Mouse (Mus musculus) hindbrain, postnatal 0 days (tissue): ENCODE measurements around the gene Ulk4. TPM values are rescaled to one million over a fixed set of nuclear protein-coding genes. Genes with fewer than 3 reads are reported as not detected.
A peak's percentile ranks its signal among the peaks of the same experiment; 100 is the strongest.

ENCODE experiments used
- ATAC-seq: fragments of 200-750 bp; cut with Nextera tagmentation; 2 replicates; pipeline ENCODE4 v1.8.0; 2017; ENCODE audit warnings: mild to moderate bottlenecking, moderate TSS enrichment, moderate library complexity
- DNase-seq: peaks from one replicate; pipeline ENCODE4 v3.0.0-alpha.2; 2015; ENCODE audit warnings: low spot score
- H3K27ac ChIP-seq: fragments of 300-500 bp; sonication (generic); 2 replicates; pipeline ENCODE4 v1.5.1; 2014; ENCODE audit warnings: mild to moderate bottlenecking
- H3K27me3 ChIP-seq: fragments of 300-500 bp; sonication (generic); 2 replicates; pipeline ENCODE4 v1.6.1; 2014; ENCODE audit warnings: low read length, mixed read lengths; ENCODE audit not compliant: insufficient read depth
- H3K36me3 ChIP-seq: fragments of 300-500 bp; sonication (generic); 2 replicates; pipeline ENCODE4 v1.6.1; 2014; ENCODE audit warnings: low read length, mixed read lengths; ENCODE audit not compliant: insufficient read depth
- H3K4me1 ChIP-seq: fragments of 300-500 bp; sonication (generic); 2 replicates; pipeline ENCODE4 v1.6.1; 2014; ENCODE audit warnings: antibody characterized with exemption, low read length, mixed read lengths; ENCODE audit not compliant: insufficient read depth
- H3K4me2 ChIP-seq: fragments of 300-500 bp; sonication (generic); 2 replicates; pipeline ENCODE4 v1.6.1; 2014; ENCODE audit warnings: low read depth, mild to moderate bottlenecking, low read length, moderate library complexity, mixed read lengths
- H3K4me3 ChIP-seq: fragments of 300-500 bp; sonication (generic); 2 replicates; pipeline ENCODE4 v1.5.1; 2014; ENCODE audit warnings: low read length
- H3K9ac ChIP-seq: fragments of 300-500 bp; sonication (generic); replicated peaks from 2 replicates; pipeline ENCODE4 v1.6.1; 2014; ENCODE audit warnings: mild to moderate bottlenecking, low read length, moderate library complexity, mixed read lengths
- H3K9me3 ChIP-seq: fragments of 300-500 bp; sonication (generic); 2 replicates; pipeline ENCODE4 v1.6.1; 2016; ENCODE audit warnings: low read length, mixed read lengths
- CTCF ChIP-seq: IDR thresholded peaks from 2 replicates; pipeline ENCODE4 v1.5.1; 2016; ENCODE audit warnings: antibody characterized with exemption, control low read depth, low read depth
- WGBS: fragments of 180-500 bp; shearing (Covaris S2); extraction: QIAGEN DNeasy Blood & Tissue Kit; methylation state at CpG from one replicate; pipeline ENCODE4 v1.1.7; 2014; 5-methylcytosine and 5-hydroxymethylcytosine counted together
- polyA plus RNA-seq: library from polyadenylated mRNA; unstranded; fragments of >200 nt; fragmentation: Nextera tagmentation; extraction: Ambion mirVana; gene quantifications from 2 replicates; pipeline ENCODE4 v1.2.1, GENCODE M21; 2015
- total RNA-seq: library from RNA; depleted of rRNA; stranded (reverse); fragments of >200 nt; gene quantifications from 2 replicates; pipeline ENCODE4 v1.2.3, GENCODE M21; 2014

Ulk4 gene
- total and polyA plus RNA-seq, 2 experiments from 2014 or later, result 20.0 to 76.3 TPM

DNA sequence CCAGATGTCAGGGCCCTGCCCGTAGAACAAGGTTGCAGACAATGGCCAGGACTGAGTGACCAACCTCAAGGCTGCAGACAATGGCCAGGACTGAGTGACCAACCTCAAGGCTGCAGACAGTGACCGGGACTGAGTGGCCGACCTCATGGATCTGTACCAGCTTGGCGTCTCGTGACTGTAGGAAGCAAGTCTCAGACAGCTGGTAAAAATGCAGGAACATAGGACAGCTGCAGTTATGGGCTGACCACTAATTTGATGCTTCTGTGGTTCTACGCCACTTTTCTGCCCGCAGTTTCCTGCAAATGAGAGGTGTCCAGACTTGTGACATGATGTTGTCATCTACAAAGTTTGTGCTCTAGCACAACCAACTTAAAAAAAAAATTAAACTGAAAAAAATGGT is 16.2 kb upstream of the Ulk4 start:
- Histone ChIP-seq H3K4me1 (0 out of 2 replicates have a peak, but pooled peaks cover under 1% of the 10 kb centered on the region), H3K9me3 (no peaks in the 10 kb centered on the region), H3K9ac (no peak overlapping the region), H3K4me3 (no peak overlapping the region), H3K27ac (no peak overlapping the region), H3K36me3 (no peaks in the 10 kb centered on the region), H3K4me2 (no peak overlapping the region), H3K27me3 (no peaks in the 10 kb centered on the region)
- no peak for TF ChIP-seq CTCF
- no peak for ATAC-seq
- WGBS, result 87% methylated on average over 7 of the region's 7 CpGs
- no peak for DNase-seq

DNA sequence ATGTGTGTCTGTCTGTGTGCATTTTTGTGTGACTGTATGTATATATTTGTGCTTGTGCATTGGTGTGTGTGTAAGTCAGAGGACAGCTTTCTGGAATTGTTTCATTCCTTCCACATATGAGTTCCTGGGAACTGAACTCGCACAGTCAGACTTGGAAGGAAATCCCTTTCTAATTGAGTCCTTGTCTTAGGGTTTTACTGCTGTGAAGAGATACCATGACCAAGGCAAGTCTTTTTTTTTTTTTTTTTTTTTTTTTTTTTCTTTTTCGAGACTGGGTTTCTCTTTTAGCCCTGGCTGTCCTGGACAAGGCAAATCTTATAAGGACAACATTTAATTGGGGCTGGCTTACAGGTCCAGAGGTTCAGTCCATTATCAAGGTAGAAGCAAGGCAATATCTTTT is 14.3 kb upstream of the Ulk4 start:
- no peak overlapping the region for H3K9ac ChIP-seq
- no peaks in the 10 kb centered on the region for H3K27me3 ChIP-seq
- H3K9me3 ChIP-seq, result no peaks in the 10 kb centered on the region
- no peak for TF ChIP-seq CTCF
- no peak for DNase-seq
- ATAC-seq, result no peak
- 0 out of 2 replicates have a peak, but pooled peaks cover 3% of the 10 kb centered on the region for H3K4me1 ChIP-seq
- no peak overlapping the region for H3K4me2 ChIP-seq
- H3K27ac ChIP-seq, result no peak overlapping the region
- no peak overlapping the region for H3K4me3 ChIP-seq
- H3K36me3 ChIP-seq, result no peaks in the 10 kb centered on the region
- WGBS, result 84% methylated on average over 2 of the region's 2 CpGs

DNA sequence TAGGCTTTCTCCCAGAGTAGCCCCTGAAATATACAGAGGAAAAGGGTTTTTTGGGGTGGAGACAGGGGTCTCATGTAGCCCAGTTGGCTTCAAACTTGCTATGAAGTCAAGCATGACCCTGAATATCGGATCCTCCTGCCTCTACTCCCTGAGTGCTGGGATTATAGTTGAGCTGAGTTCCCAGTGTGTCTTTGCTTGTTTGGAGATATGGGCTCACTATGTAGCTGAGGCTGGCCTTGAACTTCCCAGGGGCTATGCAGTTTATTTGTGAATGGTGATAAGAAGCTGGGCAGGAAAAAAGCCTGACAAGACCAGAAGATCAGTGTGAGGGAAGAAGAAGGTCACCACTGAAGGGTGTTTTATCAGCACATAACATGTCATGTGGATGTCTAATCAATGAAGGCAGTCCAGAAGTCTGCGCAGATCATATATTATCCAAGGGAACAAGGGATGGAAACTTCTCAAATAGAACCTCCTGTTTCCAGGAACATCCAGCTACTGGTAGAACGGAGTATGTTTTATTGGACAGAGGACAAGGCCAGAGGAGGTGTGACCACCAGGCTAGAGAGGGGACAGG is 9.4 kb upstream of the Ulk4 start:
- Histone ChIP-seq H3K27ac (no peak overlapping the region), H3K27me3 (no peaks in the 10 kb centered on the region), H3K4me1 (0 out of 2 replicates have a peak, but pooled peaks cover 5% of the 10 kb centered on the region), H3K9ac (peak overlapping the region; percentile 48; the same call in 1 of the 2 replicates), H3K4me2 (peak overlapping the region; percentile 65), H3K4me3 (peak overlapping the region; percentile 43), H3K9me3 (no peaks in the 10 kb centered on the region), H3K36me3 (no peaks in the 10 kb centered on the region)
- ATAC-seq (no peak), DNase-seq (no peak)
- TF ChIP-seq CTCF, result no peak
- 71% methylated on average over 3 of the region's 3 CpGs for WGBS

- Histone ChIP-seq H3K9ac (peak overlapping the region; percentile 48), H3K36me3 (no peaks in the 10 kb centered on the region), H3K27me3 (no peaks in the 10 kb centered on the region), H3K4me3 (peak overlapping the region; percentile 43), H3K4me1 (0 out of 2 replicates have a peak, but pooled peaks cover 5% of the 10 kb centered on the region), H3K9me3 (no peaks in the 10 kb centered on the region), H3K4me2 (peak overlapping the region; percentile 65), H3K27ac (peak overlapping the region; percentile 32; the same call in 1 of the 2 replicates)
- peak; percentile 87 for ATAC-seq
- no peak for TF ChIP-seq CTCF
- DNase-seq, result peak; percentile 74
- 15% methylated on average over 29 of the region's 29 CpGs for WGBS
These were observed 8.6 kb upstream of the Ulk4 start for GRCm38 (mm10) chr9:121285341-121286324.

- Histone ChIP-seq H3K27ac (no peak overlapping the region), H3K4me3 (no peak overlapping the region), H3K4me1 (0 out of 2 replicates have a peak, but pooled peaks cover 5% of the 10 kb centered on the region), H3K36me3 (no peaks in the 10 kb centered on the region), H3K27me3 (no peaks in the 10 kb centered on the region), H3K9me3 (no peaks in the 10 kb centered on the region), H3K9ac (no peak overlapping the region), H3K4me2 (no peak overlapping the region)
- 86% methylated on average over 3 of the region's 3 CpGs for WGBS
- no peak for ATAC-seq
- peak; percentile 66 for TF ChIP-seq CTCF
- peak; percentile 31 for DNase-seq
These were observed 7.4 kb upstream of the Ulk4 start for GRCm38 (mm10) chr9:121284422-121284821.

- no peak overlapping the region for H3K4me2 ChIP-seq
- no peak overlapping the region for H3K27ac ChIP-seq
- H3K27me3 ChIP-seq, result no peaks in the 10 kb centered on the region
- no peak overlapping the region for H3K4me3 ChIP-seq
- no peak overlapping the region for H3K9ac ChIP-seq
- H3K4me1 ChIP-seq, result 0 out of 2 replicates have a peak, but pooled peaks cover 5% of the 10 kb centered on the region
- ATAC-seq (no peak), DNase-seq (peak; percentile 26)
- H3K9me3 ChIP-seq, result no peaks in the 10 kb centered on the region
- 98% methylated on average over 6 of the region's 6 CpGs for WGBS
- peak; percentile 66 for TF ChIP-seq CTCF
- no peaks in the 10 kb centered on the region for H3K36me3 ChIP-seq
These were observed 6.7 kb upstream of the Ulk4 start for GRCm38 (mm10) chr9:121283620-121284185.
